Mouse (Mus musculus): Measurements from ENCODE around the gene Gm20388.

DNA sequence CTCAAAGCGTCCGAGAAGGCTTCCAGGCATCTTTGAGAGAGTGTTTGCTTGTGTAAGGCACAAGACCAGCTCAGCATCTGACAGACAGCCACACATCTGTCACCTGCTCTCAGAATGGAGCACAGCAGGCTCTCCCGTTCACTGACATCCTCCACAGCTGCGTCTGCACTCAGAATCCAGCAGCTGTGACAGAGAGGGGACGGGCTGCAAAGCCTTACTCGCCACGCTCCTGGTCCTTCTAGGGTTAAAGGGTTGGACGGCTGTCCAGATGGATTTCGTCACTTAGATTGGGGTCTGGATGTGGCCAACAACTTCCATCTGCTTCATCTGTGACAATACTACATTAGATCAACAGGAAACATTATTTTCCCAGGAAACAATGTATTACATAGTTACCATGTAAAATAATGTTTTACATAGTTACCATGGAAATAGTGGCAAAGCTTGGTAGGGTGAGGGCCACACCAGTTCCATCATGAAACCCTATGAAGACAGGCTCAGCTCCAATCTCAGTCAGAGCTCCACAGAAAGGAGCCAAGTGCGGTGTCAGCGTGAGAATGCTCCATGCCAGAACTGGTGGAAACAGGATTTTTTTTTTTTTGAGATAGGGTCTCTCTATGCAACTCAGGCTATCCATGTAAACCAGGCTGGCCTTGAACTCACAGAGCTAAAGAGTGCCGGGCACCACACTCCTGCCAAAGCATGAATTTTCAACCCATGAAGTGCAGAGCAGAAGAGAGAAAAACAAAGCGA lies 785.9 kb downstream of the Gm20388 start:
- no peak for TF ChIP-seq CTCF (IDR thresholded peaks at IDR 0.05; ENCODE audit: extremely low read depth, insufficient read depth, low read length)
- no peak for TF ChIP-seq POLR2A (IDR thresholded peaks at IDR 0.05; ENCODE audit: extremely low read depth, insufficient read depth, low read length)

Data from cortical plate, adult 2 months (tissue).